Mouse (Mus musculus): ENCODE measurements around the gene Fam166b.

GRCm38 (mm10) chr4:43414761-43415160 lies 14.2 kb downstream of the Fam166b start:
- TF ChIP-seq CTCF (IDR thresholded peaks at IDR 0.05; ENCODE audit: low read depth) = no peak
- no peak for TF ChIP-seq EP300 (IDR thresholded peaks at IDR 0.05; ENCODE audit: low read depth)
